Mouse (Mus musculus) midbrain, postnatal 0 days (tissue): ENCODE measurements at regions not wholly inside any gene's neighbourhood (a gene's known extent, or its start where the extent isn't known, plus 50 kb on each side); places are given as distances from the start of the nearest gene placed in this dataset.

ENCODE experiments used
- ATAC-seq: fragments of 200-750 bp; cut with Nextera tagmentation; 2 replicates; pipeline ENCODE4 v1.8.0; 2017; ENCODE audit warnings: moderate number of reproducible peaks, mild to moderate bottlenecking, moderate TSS enrichment, moderate library complexity; ENCODE audit not compliant: low FRiP score
- DNase-seq: peaks from one replicate; pipeline ENCODE4 v3.0.0-alpha.2; 2015; ENCODE audit warnings: low spot score
- H3K27ac ChIP-seq: fragments of 300-500 bp; sonication (generic); 2 replicates; pipeline ENCODE4 v1.5.1; 2014; ENCODE audit warnings: low read depth, mild to moderate bottlenecking, low read length, mixed read lengths
- H3K27me3 ChIP-seq: fragments of 300-500 bp; sonication (generic); 2 replicates; pipeline ENCODE4 v1.6.1; 2014; ENCODE audit warnings: low read length, control low read depth, mixed read lengths; ENCODE audit not compliant: insufficient read depth
- H3K36me3 ChIP-seq: fragments of 300-500 bp; sonication (generic); 2 replicates; pipeline ENCODE4 v1.6.1; 2014; ENCODE audit warnings: low read length, control low read depth, mixed read lengths; ENCODE audit not compliant: insufficient read depth
- H3K4me1 ChIP-seq: fragments of 300-500 bp; sonication (generic); 2 replicates; pipeline ENCODE4 v1.6.1; 2014; ENCODE audit warnings: mild to moderate bottlenecking, control low read depth, antibody characterized with exemption, low read length, mixed read lengths; ENCODE audit not compliant: insufficient read depth
- H3K4me2 ChIP-seq: fragments of 300-500 bp; sonication (generic); 2 replicates; pipeline ENCODE4 v1.6.1; 2014; ENCODE audit warnings: low read depth, mild to moderate bottlenecking, low read length, mixed read lengths; ENCODE audit not compliant: poor library complexity, severe bottlenecking
- H3K4me3 ChIP-seq: fragments of 300-500 bp; sonication (generic); 2 replicates; pipeline ENCODE4 v1.5.1; 2014; ENCODE audit warnings: low read depth, mild to moderate bottlenecking, low read length, moderate library complexity
- H3K9ac ChIP-seq: fragments of 300-500 bp; sonication (generic); replicated peaks from 2 replicates; pipeline ENCODE4 v1.6.1; 2014; ENCODE audit warnings: mild to moderate bottlenecking, low read length, moderate library complexity, mixed read lengths; ENCODE audit not compliant: poor library complexity, severe bottlenecking
- H3K9me3 ChIP-seq: fragments of 300-500 bp; sonication (generic); 2 replicates; pipeline ENCODE4 v1.6.1; 2016; ENCODE audit warnings: low read length, control low read depth
- CTCF ChIP-seq: IDR thresholded peaks from 2 replicates; pipeline ENCODE4 v1.5.1; 2016; ENCODE audit warnings: antibody characterized with exemption, mild to moderate bottlenecking
- WGBS: fragments of 180-500 bp; shearing (Covaris S2); extraction: QIAGEN DNeasy Blood & Tissue Kit; methylation state at CpG from one replicate; pipeline ENCODE4 v1.1.7; 2014; 5-methylcytosine and 5-hydroxymethylcytosine counted together

- no peaks in the 10 kb centered on the region for H3K9me3 ChIP-seq
- no peak overlapping the region for H3K4me2 ChIP-seq
- no peak for TF ChIP-seq CTCF
- H3K36me3 ChIP-seq = no peaks in the 10 kb centered on the region
- no peak overlapping the region for H3K27ac ChIP-seq
- DNase-seq = no peak
- H3K4me3 ChIP-seq = no peak overlapping the region
- no peak overlapping the region for H3K9ac ChIP-seq
- ATAC-seq = no peak
- 57% methylated on average over 10 of the region's 10 CpGs for WGBS
- H3K4me1 ChIP-seq = no peaks in the 10 kb centered on the region
- no peaks in the 10 kb centered on the region for H3K27me3 ChIP-seq
Measured at GRCm38 (mm10) chr12:26789336-26789846, 320.4 kb downstream of the Cmpk2 start.

- Histone ChIP-seq H3K9ac (no peak overlapping the region), H3K9me3 (no peaks in the 10 kb centered on the region), H3K4me2 (no peak overlapping the region), H3K4me1 (no peaks in the 10 kb centered on the region), H3K36me3 (no peaks in the 10 kb centered on the region), H3K27ac (no peak overlapping the region), H3K27me3 (no peaks in the 10 kb centered on the region), H3K4me3 (no peak overlapping the region)
- ATAC-seq = no peak
- no peak for TF ChIP-seq CTCF
- DNase-seq = no peak
- WGBS = 60% methylated on average over 2 of the region's 2 CpGs
Measured at GRCm38 (mm10) chr12:26785550-26785949, 316.5 kb downstream of the Cmpk2 start.

GRCm38 (mm10) chr12:26784426-26784825 is 315.4 kb downstream of the Cmpk2 start:
- TF ChIP-seq CTCF = no peak
- H3K9ac ChIP-seq = no peak overlapping the region
- ATAC-seq (no peak), DNase-seq (no peak)
- no peaks in the 10 kb centered on the region for H3K36me3 ChIP-seq
- H3K9me3 ChIP-seq = no peaks in the 10 kb centered on the region
- no peaks in the 10 kb centered on the region for H3K4me1 ChIP-seq
- H3K4me3 ChIP-seq = no peak overlapping the region
- no peak overlapping the region for H3K4me2 ChIP-seq
- H3K27me3 ChIP-seq = no peaks in the 10 kb centered on the region
- WGBS = 91% methylated on average over 3 of the region's 3 CpGs
- H3K27ac ChIP-seq = no peak overlapping the region

GRCm38 (mm10) chr12:26783800-26784199 is 314.8 kb downstream of the Cmpk2 start:
- no peak overlapping the region for H3K4me2 ChIP-seq
- no peaks in the 10 kb centered on the region for H3K4me1 ChIP-seq
- 67% methylated on average over 3 of the region's 3 CpGs for whole genome bisulfite sequencing
- H3K27me3 ChIP-seq = no peaks in the 10 kb centered on the region
- H3K4me3 ChIP-seq = no peak overlapping the region
- TF ChIP-seq CTCF = no peak
- DNase-seq = no peak
- ATAC-seq = no peak
- H3K27ac ChIP-seq = no peak overlapping the region
- H3K9me3 ChIP-seq = no peaks in the 10 kb centered on the region
- no peaks in the 10 kb centered on the region for H3K36me3 ChIP-seq
- no peak overlapping the region for H3K9ac ChIP-seq

- H3K36me3 ChIP-seq = no peaks in the 10 kb centered on the region
- DNase-seq (peak; percentile 76), ATAC-seq (no peak)
- 79% methylated on average over 3 of the region's 3 CpGs for WGBS
- H3K4me3 ChIP-seq = no peak overlapping the region
- no peak overlapping the region for H3K4me2 ChIP-seq
- no peak for TF ChIP-seq CTCF
- no peak overlapping the region for H3K9ac ChIP-seq
- H3K27me3 ChIP-seq = no peaks in the 10 kb centered on the region
- H3K4me1 ChIP-seq = no peaks in the 10 kb centered on the region
- no peak overlapping the region for H3K27ac ChIP-seq
- no peaks in the 10 kb centered on the region for H3K9me3 ChIP-seq
Measured at GRCm38 (mm10) chr12:26781537-26781936, 312.5 kb downstream of the Cmpk2 start.

GRCm38 (mm10) chr12:26778796-26779195 is 309.8 kb downstream of the Cmpk2 start:
- peak; percentile 64 for DNase-seq
- peak overlapping the region; percentile 19; the same call in 1 of the 2 replicates for H3K27ac ChIP-seq
- 17% methylated on average over 3 of the region's 3 CpGs for WGBS

More at GRCm38 (mm10) chr12:26778796-26779195, 309.8 kb downstream of the Cmpk2 start:
- Histone ChIP-seq H3K4me2 (no peak overlapping the region), H3K9me3 (no peaks in the 10 kb centered on the region), H3K4me1 (no peaks in the 10 kb centered on the region), H3K4me3 (no peak overlapping the region), H3K9ac (no peak overlapping the region), H3K36me3 (no peaks in the 10 kb centered on the region), H3K27me3 (no peaks in the 10 kb centered on the region)
- no peak for TF ChIP-seq CTCF
- no peak for ATAC-seq
